Mouse (Mus musculus) urinary bladder, postnatal 25 days (tissue): ENCODE measurements around the gene Fbxw2.
A peak's percentile ranks its signal among the peaks of the same experiment; 100 is the strongest.
"Not testable (repeated sequence)": the region's sequence is repeated elsewhere in the genome, so short reads cannot be mapped to it uniquely, and the experiment has no call there.

Source experiments
- DNase-seq: peaks from one replicate; pipeline ENCODE4 v3.0.0; 2022; ENCODE audit warnings: low spot score

Fbxw2 gene

DNA sequence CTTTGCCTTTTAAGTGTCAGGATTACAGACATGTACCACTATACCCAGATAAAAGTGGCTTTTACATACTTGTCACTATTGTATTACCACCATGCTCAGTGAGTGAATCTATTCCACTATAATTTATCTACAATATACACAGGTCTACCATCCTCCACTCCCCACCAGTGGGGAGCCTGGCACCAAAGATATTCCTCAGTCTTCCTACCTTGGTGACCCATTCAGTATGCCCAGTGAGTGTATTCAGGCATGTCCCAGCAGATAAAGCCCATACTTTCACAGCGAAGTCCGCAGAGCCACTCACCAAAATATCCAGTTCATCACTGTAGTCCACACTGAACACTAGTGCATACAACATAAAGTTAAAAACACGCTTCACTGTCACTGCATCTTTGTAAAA is 15.3 kb downstream of the Fbxw2 start:
- DNase-seq: no peak

DNA sequence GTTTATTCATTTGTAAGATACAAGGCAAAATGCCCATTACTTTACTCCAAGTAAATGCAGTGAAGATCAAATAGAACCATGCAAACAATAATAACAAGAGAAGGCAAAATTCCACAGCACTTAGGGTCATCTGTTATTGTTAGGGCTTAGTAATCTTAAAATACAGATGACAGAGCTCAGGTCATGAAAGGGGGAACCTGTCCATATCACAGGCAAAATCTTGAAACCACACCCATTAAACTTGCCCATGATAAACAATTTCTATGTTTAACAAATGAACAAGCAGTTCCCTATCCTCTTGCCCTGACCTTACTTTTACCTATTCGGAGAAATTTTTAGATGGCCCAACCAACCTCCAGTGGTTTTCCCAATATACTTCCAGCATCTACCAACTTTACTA is 16.5 kb downstream of the Fbxw2 start:
- DNase-seq: no peak

DNA sequence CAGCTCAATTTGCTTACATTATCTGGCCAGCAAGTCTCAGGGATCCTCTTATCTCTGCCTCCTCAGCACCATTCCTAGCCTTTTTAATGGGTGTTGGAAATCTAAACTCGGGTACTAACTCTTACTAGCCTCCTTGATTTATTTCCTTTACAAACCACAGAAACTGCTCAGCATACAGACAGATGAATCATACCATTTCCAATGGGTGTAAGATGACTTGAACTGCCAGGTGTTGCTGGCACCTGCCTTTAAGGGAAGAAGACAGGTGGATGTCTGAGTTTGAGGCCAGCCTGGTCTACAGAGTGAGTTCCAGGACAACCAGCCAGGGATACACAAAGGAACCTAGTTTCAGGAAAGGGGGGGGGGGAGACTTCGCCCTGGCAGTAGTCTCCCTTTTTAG is 18.1 kb downstream of the Fbxw2 start:
- no peak for DNase-seq

DNA sequence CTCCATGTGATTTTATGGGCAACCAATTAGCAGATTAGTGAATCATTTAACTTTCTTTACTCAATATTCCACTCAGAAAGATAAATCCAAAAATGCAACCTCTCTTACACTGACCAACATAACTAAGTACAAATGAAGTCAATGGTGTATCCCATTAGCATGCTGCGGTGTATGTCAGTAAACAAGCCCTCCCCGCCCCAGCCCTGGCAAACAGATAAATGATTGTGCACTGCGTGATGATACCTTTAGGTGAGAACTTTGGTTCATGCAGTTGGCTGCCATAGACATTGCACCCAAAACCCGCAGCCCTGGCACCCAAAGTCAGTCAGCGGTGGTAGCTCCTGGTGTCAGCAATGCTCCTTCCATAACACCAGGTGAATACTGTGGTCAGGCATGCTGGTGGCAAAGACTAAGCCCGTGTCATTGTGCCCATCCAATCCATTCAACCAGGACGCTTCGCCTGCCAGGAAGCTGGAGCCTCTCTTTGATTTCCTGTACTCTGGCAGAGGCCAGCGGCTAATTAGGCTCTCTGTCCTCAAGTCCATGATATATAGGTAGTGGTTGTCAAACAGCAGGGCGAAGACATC is 20.7 kb downstream of the Fbxw2 start:
- DNase-seq: no peak

DNA sequence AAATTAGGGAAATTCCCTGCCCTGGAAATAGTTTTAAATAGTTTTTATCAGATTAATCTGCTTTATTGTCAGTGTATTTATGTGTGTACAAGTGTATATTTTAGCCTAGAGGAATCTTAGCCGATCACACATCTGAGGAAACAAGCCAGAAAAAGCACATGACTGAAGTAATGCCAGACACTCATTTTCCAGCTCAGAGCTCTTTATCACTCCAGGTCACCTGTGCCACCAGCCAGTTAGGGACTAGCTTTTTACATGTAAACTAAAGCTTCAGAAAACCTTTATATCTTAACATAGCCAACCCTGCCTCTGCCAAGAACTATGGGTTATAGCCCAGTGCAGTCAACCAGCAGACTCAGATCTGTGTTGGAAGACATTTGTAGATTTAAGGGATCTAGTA is 21.3 kb downstream of the Fbxw2 start:
- DNase-seq: no peak

DNA sequence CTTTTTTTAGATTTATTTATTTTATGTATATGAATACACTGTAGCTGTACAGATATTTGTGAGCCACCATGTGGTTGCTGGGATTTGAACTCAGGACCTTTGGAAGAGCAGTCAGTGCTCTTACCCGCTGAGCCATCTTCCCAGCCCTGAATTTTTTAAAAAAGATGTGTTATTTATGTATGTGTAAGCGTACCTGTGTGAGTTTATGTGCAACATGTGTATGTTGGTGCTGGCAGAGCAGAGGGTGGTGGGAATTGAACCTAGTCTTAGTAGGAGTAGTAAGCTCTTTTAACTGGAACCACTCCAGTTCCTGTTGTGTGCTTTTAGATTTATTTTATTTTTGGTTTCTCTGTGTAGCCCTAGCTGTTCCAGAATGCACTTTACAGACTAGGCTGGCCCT is 21.9 kb downstream of the Fbxw2 start:
- no peak for DNase-seq

DNA sequence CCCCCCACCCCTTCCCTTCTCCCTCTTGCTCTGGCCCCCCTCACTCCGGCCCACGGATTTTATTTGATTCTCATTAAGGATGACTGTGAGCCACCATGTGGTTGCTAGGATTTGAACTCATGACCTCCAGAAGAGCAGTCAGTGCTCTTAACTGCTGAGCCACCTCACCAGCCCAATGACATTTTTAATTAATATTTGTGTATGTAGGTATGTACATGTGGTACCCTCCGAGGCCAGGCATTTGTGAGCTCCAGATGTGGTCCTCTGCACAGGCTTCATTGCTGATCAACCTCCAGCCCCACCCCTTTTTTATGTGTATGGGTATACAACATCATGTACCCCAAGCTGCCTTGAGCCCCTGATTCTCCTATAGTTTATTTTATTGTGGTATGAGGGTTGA is 22.4 kb downstream of the Fbxw2 start:
- DNase-seq: no peak

DNA sequence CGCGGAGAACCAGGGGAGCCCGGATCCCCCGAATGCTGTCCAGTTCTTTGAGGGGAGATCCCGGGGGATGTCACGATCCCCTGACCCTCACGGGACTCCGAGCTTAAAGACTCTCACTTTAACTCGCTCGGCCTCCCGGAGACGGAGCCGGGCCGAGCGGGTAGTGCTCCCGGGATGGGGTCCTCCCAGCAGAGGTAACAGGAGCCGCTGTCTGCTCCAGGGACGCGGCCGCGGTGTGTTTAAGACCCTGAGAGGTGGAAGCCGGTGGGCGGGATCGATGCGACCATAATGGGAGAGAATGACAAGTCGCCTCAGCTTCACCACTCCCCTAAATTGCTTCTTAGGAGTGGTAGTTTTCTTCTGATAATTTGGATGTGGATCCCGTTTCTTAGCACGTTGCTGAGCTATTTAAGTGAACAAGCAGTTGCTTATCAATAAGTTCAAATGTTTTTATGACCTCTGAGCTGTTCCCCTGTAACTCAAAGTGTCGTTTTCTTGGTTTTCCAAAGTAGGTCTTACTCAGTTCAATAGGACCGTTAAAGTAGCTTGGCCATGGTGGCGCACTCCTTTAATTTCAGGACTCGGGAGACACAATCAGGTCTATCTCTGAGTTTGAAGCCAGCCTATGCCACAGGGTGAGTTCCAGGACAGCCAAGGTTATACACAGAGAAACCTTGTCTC is 23.4 kb downstream of the Fbxw2 start:
- DNase-seq: not testable (repeated sequence)

DNA sequence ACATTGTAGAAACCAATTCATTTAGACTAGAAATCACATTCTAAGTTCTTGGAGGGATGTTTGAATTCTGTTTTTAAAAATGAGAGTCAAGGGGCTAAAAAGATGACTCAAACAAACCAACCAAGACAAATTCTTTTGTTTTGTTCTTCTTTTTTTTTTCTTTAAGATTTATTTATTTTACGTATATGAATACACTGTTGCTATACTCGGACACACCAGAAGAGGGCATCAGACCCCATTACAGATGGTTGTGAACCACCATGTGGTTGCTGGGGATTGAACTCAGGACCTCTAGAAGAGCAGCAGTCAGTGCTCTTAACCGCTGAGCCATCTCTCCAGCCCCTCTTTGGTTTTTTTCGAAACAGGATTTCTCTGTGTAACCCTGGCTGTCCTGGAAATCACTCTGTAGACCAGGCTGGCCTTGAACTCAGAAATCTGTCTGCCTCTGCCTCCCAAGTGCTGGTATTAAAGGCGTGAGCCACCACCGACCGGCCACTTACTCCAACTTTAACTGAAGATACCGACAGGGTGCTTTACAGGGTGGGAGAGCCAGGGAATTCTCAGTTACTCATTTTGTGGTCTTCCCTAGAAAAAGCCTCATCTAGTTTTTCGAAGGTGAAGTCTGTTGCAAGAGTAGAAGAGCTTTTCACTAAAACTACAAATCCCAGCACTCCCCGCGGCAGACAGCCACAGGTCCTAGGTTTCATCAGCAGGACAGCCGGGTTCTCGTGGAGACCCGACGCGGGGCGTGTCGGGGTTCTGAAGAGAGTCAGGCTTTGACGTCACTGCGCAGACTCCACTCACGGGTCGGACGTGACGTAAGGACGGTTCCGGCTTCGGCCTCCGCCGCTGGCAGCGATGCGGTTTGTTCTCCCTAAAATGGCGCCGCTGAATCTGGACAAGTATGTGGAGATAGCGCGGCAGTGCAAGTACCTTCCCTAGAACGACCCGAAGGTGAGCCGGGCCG is 24.3 kb downstream of the Fbxw2 start:
- DNase-seq: peak; percentile 94

DNA sequence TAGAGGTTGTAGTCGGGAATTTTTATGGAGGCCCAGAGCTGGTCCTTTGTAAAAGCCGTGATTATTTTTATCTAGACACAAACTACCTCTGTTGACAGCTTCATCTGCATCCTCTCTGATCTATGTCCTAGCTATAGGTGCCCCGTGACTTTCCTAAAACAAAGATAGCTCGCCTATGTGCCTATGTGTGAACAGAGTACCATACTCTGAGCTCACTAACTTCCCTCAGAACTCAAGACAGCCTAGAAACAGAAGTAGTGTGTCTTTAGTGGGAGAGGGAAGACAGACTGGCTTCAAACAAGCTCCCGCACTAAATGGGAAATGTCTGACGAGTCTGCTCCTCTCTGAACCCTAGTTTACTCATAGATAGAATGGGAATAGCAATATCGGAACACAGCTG is 25.7 kb downstream of the Fbxw2 start:
- no peak for DNase-seq

DNA sequence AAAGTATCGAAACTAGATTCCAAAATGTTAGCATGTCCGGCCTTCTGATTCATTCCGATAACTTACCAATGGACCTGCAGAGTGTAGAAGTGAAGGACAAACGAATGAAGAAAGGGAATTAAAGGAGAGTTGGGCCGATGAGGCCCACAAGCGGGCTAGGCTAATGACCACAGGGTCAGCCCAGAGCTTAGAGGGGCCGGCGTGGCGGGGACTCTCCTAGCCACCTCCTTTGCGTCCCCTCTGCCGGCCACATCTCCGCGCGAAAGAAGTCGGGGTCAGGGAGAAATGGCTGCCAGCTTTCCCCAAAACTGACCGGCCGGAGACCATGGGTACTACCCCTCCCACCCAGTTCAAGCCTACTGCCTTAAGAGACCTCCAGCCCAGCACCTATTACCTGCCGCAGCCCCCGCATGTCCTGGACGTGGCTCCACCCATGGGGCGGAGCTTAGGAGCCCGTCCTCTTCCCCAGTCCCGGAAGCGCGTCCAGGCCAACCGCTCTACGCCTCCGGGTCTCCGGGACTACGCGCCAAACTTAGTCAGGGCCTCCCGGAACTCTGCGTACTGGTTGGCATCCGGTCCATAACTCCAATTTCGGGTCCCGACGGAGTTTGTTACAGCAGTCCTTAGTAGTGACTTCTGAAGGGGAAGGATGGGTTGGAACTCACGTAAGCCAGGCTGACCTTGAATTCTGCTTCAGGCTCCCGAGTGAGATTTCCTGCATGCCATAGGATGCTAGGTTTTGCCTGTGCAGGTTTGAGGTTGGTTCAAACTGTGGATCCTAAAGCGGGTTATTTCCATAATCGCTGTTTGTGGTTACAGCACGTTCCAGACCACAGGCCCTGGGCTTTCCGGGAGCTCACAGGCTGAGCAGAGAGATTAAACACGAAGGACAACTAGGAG is 26.5 kb downstream of the Fbxw2 start, which contains the start of gene Rabepk:
Gene Rabepk (minus strand): TSS at position 556 of the 900 bp plus-strand sequence.
- DNase-seq: peak; percentile 78

DNA sequence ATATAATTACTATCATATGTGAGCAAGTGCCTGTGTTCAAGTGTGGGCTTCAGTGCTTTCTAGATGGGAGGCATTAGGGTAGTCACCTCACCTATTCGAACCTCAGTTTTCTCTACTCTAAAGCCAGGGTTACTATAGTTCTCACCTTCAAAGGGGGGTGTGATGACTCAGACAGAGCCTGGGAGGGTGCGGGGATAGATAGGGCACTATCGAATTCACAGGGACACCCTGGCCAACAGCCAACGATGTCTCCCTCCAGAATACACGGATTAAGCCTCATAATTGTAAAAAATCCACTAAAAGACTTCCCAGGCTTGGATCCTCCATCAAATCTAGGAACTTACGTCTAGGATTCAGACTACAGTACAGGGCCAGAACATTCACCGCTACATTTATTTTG is 30.7 kb downstream of the Fbxw2 start:
- no peak for DNase-seq

DNA sequence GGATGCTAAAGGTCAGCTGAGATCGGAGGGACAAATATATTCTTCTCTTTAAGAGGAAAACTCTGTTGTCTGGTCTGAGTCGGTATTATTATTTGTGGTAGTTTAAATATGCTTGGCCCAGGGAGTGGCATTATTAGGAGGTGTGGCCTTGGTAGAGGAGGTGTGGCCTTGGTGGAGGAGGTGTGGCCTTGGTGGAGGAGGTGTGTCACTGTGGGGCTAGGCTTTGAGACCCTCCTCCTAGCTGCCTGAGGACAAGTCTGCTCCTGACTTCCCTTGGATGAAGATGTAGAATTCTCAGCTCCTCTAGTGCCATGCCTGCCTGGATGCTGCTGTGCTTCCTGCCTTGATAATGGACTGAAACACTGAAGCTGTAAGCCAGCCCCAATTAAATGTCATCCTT is 31.6 kb downstream of the Fbxw2 start:
- DNase-seq: no peak

DNA sequence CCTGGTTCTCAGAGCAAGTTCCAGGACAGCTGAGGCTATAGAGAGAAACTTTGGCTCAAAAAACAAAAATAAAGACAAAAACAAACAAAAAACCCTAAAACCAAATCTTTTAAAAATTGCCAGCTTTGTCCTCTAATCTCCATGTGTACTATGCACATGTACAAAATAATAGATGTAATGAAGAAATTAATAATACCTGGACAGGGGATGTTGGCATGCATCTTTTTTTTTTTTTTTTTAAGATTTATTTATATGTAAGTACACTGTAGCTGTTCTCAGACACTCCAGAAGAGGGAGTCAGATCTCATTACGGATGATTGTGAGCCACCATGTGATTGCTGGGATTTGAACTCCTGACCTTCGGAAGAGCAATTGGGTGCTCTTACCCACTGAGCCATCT is 33.6 kb downstream of the Fbxw2 start:
- not testable (repeated sequence) for DNase-seq

DNA sequence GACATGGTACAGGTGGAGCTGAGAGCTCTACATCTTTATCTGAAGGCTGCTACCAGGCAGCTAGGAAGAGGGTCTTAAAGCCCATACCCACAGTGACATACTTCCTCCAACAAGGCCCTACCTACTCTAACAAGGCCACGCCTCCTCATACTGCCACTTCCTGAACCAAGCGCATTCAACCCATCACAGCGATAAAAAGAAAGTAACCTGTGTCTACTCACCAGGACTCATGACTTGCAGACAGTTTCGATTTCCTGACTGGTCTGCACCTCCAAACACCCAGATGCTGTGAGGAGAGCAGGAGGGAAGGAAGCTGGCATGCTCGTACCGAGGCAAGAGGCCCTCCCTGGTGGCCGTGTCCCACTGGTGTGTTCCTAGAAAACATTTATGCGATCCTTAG is 35.8 kb downstream of the Fbxw2 start:
- no peak for DNase-seq

DNA sequence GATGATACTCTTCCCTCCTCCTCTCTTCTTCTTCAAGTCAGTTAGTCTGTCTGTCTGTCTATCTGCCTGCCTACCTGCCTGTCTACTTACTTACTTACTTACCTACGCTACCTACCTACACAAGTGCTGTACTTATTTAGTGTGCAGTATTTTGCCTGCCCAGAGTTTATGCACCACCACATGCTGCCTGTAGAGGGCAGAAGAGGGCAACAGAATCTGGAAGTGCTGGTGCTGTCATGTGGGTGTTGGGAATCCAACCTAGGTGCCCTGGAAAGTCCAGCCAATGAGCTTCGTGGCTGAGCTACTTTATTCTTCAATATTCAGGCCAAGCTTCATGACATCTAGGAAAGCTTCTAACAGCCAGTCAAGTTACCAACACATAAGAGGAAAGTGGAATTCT is 42.0 kb downstream of the Fbxw2 start:
- DNase-seq: peak; percentile 29

DNA sequence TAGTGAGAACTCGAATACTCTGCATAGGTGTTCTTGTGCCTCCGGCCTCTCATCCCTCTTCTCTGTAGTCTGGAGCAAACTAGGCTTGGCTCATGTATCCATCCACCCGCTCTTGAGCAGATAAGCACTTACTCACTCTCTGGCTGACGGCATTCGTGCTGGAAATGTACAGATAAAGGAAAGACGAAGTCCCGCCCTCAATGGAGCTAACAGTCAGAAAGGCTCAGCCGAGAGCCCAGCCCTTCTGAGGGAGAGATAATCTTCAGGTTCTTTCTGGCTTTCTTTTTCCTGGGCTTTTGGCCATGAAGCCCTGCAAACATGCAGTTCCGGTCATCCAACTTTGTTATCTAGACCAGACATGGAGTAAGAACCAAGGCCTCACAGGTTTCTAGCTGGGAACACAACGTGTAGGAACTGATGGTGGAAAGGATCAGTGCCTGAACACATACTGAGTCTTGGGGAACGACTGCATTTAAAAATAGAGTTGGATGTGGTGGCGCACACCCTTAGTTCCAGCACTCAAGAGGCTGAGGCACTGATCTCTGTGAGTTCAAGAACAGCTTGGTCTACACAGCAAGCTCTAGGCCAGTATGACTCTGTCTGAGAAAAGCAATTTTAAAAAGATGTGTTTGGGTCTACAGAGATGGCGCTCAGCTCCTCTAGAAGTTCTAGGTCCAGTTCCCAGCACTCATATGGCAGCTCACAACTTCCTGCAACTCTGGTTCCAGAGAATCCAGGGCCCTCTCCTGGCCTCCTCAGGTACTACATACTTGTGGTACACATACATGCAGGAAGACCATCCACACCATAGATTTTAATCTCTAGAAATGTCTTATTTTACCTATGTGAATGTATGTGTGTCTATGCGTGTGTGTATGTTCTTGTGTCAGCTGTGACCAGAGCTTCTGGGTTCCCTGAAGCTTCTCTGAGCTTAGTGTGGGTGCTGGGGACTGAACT is 42.8 kb downstream of the Fbxw2 start:
- DNase-seq: no peak

DNA sequence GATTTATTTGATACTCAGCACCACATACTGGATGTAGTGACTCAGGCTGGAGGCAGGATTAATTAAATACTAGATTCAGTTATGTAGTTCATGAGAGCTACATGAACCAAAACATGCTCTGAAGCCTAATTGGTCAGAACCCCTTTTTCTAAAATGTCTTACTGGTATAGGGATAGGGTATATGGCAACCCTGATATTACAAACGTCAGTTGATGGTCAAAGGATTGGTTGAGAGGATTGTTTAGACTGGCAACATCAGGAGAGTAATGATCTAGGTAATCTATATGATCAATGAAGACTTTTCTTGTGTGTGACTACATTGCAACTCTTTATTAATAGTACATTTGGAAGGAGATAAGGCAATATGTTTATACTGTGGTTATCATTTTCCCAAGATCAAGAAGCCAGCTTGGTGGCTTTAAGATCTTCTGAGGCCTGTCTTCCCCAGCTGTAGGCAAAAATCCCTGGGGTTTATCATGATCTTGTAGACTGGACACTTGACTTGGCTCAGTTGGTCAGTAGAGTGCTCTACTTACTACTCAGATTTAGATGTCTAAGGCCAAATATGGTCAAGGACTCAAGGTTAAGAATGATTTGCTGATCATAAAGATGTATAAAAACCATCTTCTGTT is 48.8 kb downstream of the Fbxw2 start:
- no peak for DNase-seq

DNA sequence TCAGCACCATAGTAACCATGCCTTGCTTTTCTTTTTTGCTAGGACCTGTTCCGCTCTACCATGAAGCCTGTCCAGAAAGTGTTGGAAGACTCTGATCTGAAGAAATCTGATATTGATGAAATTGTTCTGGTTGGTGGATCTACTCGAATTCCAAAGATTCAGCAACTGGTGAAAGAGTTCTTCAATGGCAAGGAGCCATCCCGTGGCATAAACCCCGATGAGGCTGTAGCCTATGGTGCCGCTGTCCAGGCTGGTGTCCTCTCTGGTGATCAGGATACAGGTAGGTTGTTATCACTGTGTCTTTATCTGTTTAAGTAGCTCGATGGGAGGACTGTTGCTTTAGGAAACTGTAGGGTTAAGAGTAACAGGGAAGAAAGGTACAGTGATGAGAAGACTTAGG is 51.6 kb downstream of the Fbxw2 start:
- DNase-seq: no peak

DNA sequence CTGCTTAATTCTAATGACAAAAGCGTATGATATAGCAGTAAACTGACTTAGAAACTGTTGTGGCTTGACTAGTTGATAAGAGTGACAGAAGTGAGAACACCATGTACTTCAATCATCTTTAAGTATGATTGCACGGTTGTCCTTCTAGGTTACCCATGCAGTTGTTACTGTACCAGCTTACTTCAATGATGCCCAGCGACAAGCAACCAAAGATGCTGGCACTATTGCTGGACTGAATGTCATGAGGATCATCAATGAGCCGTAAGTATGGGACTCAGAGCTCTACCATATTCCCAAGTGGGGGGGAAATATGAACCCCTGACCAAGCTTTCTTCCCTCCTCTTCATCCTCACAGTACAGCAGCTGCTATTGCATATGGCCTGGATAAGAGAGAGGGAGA is 52.4 kb downstream of the Fbxw2 start:
- no peak for DNase-seq
